Mouse (Mus musculus) spleen, adult 2 months (tissue): ENCODE data around the gene Efcab14. TPM values are rescaled to one million over a fixed set of nuclear protein-coding genes. Genes with fewer than 3 reads are reported as not detected.
A peak's percentile ranks its signal among the peaks of the same experiment; 100 is the strongest.

Experiments
- DNase-seq, 2 experiments: peaks; one replicate each; pipeline versions ENCODE4 v3.0.0 to v3.0.0-alpha.2; 2012 to 2021; ENCODE audit warnings: low spot score in 2 of 2, low read depth in 1 of 2
- H3K27ac ChIP-seq: fragments of 200-500 bp; 2 replicates; pipeline ENCODE4 v1.5.1; 2012; ENCODE audit warnings: low read length, inconsistent platforms; ENCODE audit not compliant: insufficient read depth
- H3K27me3 ChIP-seq: fragments of 200-500 bp; 2 replicates; pipeline ENCODE4 v1.6.1; 2012; ENCODE audit warnings: mild to moderate bottlenecking, moderate library complexity, low read length, inconsistent platforms; ENCODE audit not compliant: control insufficient read depth, insufficient read depth
- H3K36me3 ChIP-seq: fragments of 200-500 bp; 2 replicates; pipeline ENCODE4 v1.6.1; 2012; ENCODE audit warnings: mild to moderate bottlenecking, low read length, inconsistent platforms; ENCODE audit not compliant: control insufficient read depth, insufficient read depth
- H3K4me1 ChIP-seq: fragments of 200-500 bp; 2 replicates; pipeline ENCODE4 v1.6.1; 2011; ENCODE audit warnings: inconsistent platforms; ENCODE audit not compliant: control insufficient read depth, insufficient read depth, insufficient read length
- H3K4me3 ChIP-seq: fragments of 200-500 bp; 2 replicates; pipeline ENCODE4 v1.5.1; 2011; ENCODE audit warnings: mild to moderate bottlenecking, inconsistent platforms; ENCODE audit not compliant: insufficient read depth, insufficient read length; ENCODE audit errors: extremely low read depth
- CTCF ChIP-seq: fragments of 200-500 bp; IDR thresholded peaks from 2 replicates; pipeline ENCODE4 v1.5.1; 2011; ENCODE audit warnings: mild to moderate bottlenecking, inconsistent platforms; ENCODE audit not compliant: insufficient read depth, insufficient read length, insufficient replicate concordance; ENCODE audit errors: extremely low read depth
- POLR2A ChIP-seq: fragments of 200-500 bp; IDR thresholded peaks from 2 replicates; pipeline ENCODE4 v1.6.1; 2011; ENCODE audit warnings: low read depth, low read length, inconsistent platforms
- WGBS: fragments of 180-500 bp; shearing (Covaris S2); methylation state at CpG from one replicate; pipeline ENCODE4 v1.1.7; 2018; 5-methylcytosine and 5-hydroxymethylcytosine counted together
- polyA plus RNA-seq: library from polyadenylated mRNA; depleted of rRNA; stranded (reverse); fragments of >200 nt; gene quantifications from 2 replicates; pipeline ENCODE4 v1.2.3, GENCODE M21; 2012

Efcab14 gene
- polyA plus RNA-seq, 1 experiment: 12.8 TPM

DNA sequence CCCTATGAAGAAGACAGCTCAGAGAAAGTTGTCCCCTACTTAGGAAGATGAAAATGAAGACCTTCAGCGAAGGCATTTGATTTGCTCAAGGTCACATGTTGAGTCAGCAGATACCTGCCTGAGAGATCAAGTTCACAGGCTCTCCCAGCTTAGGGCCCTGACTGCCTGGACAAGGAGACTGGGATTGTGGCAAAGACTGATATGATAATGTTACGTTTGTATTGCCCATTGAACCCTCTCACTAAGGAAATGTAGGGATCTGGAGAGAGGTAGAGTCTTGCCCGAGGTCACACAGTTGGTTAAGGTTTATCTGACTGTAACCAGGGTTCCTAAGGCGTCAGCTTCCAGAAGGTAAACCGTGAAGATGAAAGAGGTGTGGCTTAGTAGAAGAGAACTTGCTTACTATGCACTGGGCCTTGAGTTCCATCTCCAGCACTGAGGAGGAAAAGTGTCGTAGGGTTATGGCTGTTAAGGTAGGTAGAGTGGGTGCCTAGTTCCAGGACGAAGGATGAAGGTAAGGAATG is 48.0 kb downstream of the Efcab14 start:
- peak overlapping the region; percentile 84 for H3K4me3 ChIP-seq
- H3K27ac ChIP-seq: no peak overlapping the region
- DNase-seq: no peak
- H3K27me3 ChIP-seq: no peaks in the 10 kb centered on the region
- TF ChIP-seq POLR2A (no peak), CTCF (no peak)
- H3K4me1 ChIP-seq: peaks cover 3% of the 10 kb centered on the region; the same call in 1 of the 2 replicates
- WGBS: 48% methylated on average over 7 of the region's 7 CpGs
- peaks cover 4% of the 10 kb centered on the region for H3K36me3 ChIP-seq

- TF ChIP-seq POLR2A (no peak), CTCF (no peak)
- no peak for DNase-seq
- WGBS: 90% methylated on average over 3 of the region's 3 CpGs
- Histone ChIP-seq H3K4me1 (no peaks in the 10 kb centered on the region), H3K27me3 (no peaks in the 10 kb centered on the region), H3K36me3 (peaks cover 19% of the 10 kb centered on the region), H3K4me3 (no peak overlapping the region), H3K27ac (no peak overlapping the region)
Measured at GRCm38 (mm10) chr4:115790864-115791263, 53.3 kb downstream of the Efcab14 start.

DNA sequence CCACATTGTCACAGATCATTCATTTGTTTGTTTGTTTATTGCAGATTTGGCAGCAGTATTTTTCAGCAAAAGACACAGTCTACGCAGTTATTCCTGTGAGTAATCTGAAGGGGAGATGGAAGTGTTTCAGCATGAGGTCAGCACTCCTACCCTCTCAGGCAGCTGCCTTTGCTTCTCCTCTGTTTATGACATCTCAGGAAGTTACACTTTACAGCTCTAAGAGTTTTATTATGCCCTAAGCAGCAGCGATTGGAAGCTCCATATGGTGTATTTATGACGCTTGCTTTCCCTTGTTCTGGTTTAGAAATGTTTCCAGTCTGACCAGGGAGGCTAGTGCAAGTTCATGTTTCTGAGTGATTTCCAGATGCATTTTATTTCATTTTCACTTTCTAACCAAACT is 57.8 kb downstream of the Efcab14 start:
- WGBS: 87% methylated on average over 3 of the region's 3 CpGs
- Histone ChIP-seq H3K4me3 (no peak overlapping the region), H3K27ac (no peak overlapping the region), H3K4me1 (no peaks in the 10 kb centered on the region), H3K27me3 (no peaks in the 10 kb centered on the region), H3K36me3 (peaks cover 31% of the 10 kb centered on the region)
- TF ChIP-seq POLR2A: no peak
- no peak for TF ChIP-seq CTCF
- DNase-seq: no peak

DNA sequence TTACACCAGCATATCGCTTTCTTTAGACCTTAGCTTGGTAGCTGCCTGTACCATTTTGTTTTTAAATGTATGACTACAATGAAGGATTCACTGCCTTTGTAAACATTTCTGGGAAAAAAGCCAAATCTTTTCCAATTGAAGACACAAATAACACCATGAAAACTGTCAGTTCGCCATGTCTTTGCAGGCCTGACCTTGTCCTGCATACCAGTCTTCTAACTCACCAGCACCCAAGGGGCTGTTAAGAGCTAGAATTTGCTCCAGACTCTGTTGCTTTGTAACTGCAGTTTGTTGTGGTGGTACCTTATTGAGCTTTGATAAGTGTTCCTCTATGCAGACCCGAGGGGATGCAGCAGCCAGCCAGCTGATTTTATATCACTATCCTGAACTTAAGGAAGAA is 62.4 kb downstream of the Efcab14 start:
- Histone ChIP-seq H3K27me3 (no peaks in the 10 kb centered on the region), H3K27ac (no peak overlapping the region), H3K36me3 (peaks cover 28% of the 10 kb centered on the region), H3K4me1 (no peaks in the 10 kb centered on the region), H3K4me3 (no peak overlapping the region)
- no peak for DNase-seq
- WGBS: 94% methylated on average over 3 of the region's 3 CpGs
- TF ChIP-seq CTCF: no peak

GRCm38 (mm10) chr4:115812326-115812725 is 74.8 kb downstream of the Efcab14 start:
- Histone ChIP-seq H3K4me3 (no peak overlapping the region), H3K36me3 (peaks cover 2% of the 10 kb centered on the region; the same call in 1 of the 2 replicates), H3K4me1 (no peaks in the 10 kb centered on the region), H3K27ac (no peak overlapping the region), H3K27me3 (no peaks in the 10 kb centered on the region)
- DNase-seq: no peak
- TF ChIP-seq POLR2A (no peak), CTCF (no peak)
- 91% methylated on average over 4 of the region's 4 CpGs for WGBS

DNA sequence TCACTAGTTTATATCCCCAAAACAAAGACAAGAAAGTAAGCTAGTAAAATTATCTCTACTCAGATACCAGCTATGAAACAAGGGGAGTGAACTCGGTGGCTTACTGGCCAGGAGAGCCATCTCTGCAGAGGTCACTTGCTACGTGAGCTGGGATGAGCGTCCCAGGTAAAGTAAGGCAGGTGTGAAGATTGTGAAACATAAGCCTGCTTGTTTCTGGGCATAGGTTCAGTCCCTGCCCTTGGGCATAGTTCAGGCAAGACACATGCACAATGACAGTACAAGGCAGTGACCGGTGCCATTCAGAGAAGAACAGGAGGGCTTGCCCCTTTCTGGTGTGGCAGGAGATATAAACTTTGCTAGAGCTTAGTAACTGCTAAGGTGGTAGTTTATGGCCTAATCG is 78.1 kb downstream of the Efcab14 start:
- H3K36me3 ChIP-seq: peaks cover 2% of the 10 kb centered on the region; the same call in 1 of the 2 replicates
- no peaks in the 10 kb centered on the region for H3K4me1 ChIP-seq
- 94% methylated on average over 5 of the region's 5 CpGs for WGBS
- TF ChIP-seq POLR2A (no peak), CTCF (no peak)
- H3K4me3 ChIP-seq: no peak overlapping the region
- DNase-seq: no peak
- H3K27me3 ChIP-seq: no peaks in the 10 kb centered on the region
- no peak overlapping the region for H3K27ac ChIP-seq

DNA sequence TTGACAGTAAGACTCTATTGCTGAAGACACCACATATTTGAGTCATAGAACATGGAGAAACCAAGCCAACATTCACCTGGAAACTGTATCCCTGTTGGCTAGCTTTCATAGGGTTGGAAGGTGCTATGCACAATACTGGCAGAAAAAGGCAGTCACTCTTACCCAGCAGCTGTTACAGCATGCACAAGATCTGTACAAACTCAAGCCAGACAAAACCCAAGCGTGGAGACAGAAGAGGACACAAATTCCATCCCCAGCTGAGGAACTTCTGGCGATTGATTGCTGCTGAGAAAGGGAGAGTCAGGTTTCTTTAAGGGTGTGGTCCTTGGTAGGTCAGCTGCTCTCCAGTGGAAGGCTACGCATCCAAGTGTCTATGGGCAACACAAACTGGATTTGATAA is 82.7 kb downstream of the Efcab14 start:
- no peak for TF ChIP-seq POLR2A
- no peak for TF ChIP-seq CTCF
- WGBS: 81% methylated on average over 3 of the region's 3 CpGs
- no peaks in the 10 kb centered on the region; the same call in 1 of the 2 replicates for H3K4me1 ChIP-seq

More for the DNA sequence above, 82.7 kb downstream of the Efcab14 start:
- Histone ChIP-seq H3K27me3 (no peaks in the 10 kb centered on the region), H3K36me3 (no peaks in the 10 kb centered on the region), H3K4me3 (no peak overlapping the region), H3K27ac (no peak overlapping the region)
- DNase-seq: no peak
